Mouse (Mus musculus) limb, embryonic 14.5 days (tissue): Measurements from ENCODE around the gene Ulk4. TPM values are rescaled to one million over a fixed set of nuclear protein-coding genes. Genes with fewer than 3 reads are reported as not detected.

Experiments
- ATAC-seq: fragments of 200-750 bp; cut with Nextera tagmentation; 2 replicates; pipeline ENCODE4 v1.8.0; 2017; ENCODE audit warnings: low read depth, moderate number of reproducible peaks, moderate TSS enrichment; ENCODE audit not compliant: low FRiP score
- DNase-seq: peaks from one replicate; pipeline ENCODE4 v3.0.0-alpha.2; 2015; ENCODE audit warnings: low spot score
- H3K27ac ChIP-seq: fragments of 300-500 bp; sonication (generic); replicated peaks from 2 replicates; pipeline ENCODE4 v1.5.1; 2014; ENCODE audit warnings: low read depth, mild to moderate bottlenecking, low read length, moderate library complexity, mixed read lengths
- H3K27me3 ChIP-seq: fragments of 300-500 bp; sonication (generic); 2 replicates; pipeline ENCODE4 v1.6.1; 2014; ENCODE audit warnings: low read length, mixed read lengths; ENCODE audit not compliant: control insufficient read depth, insufficient read depth
- H3K36me3 ChIP-seq: fragments of 300-500 bp; sonication (generic); 2 replicates; pipeline ENCODE4 v1.6.1; 2014; ENCODE audit warnings: mild to moderate bottlenecking, low read length, moderate library complexity, mixed read lengths; ENCODE audit not compliant: control insufficient read depth, insufficient read depth
- H3K4me1 ChIP-seq: fragments of 300-500 bp; sonication (generic); 2 replicates; pipeline ENCODE4 v1.6.1; 2014; ENCODE audit warnings: antibody characterized with exemption, low read length, mixed read lengths; ENCODE audit not compliant: control insufficient read depth, insufficient read depth
- H3K4me2 ChIP-seq: fragments of 300-500 bp; sonication (generic); replicated peaks from 2 replicates; pipeline ENCODE4 v1.6.1; 2014; ENCODE audit warnings: low read depth, mild to moderate bottlenecking, low read length, moderate library complexity; ENCODE audit not compliant: severe bottlenecking
- H3K4me3 ChIP-seq: fragments of 300-500 bp; sonication (generic); replicated peaks from 2 replicates; pipeline ENCODE4 v1.5.1; 2014; ENCODE audit warnings: low read length
- H3K9ac ChIP-seq: fragments of 300-500 bp; sonication (generic); 2 replicates; pipeline ENCODE4 v1.6.1; 2014; ENCODE audit warnings: mild to moderate bottlenecking, low read depth, low read length, moderate library complexity; ENCODE audit not compliant: severe bottlenecking
- H3K9me3 ChIP-seq: fragments of 300-500 bp; sonication (generic); 2 replicates; pipeline ENCODE4 v1.6.1; 2016; ENCODE audit warnings: low read length; ENCODE audit not compliant: control insufficient read depth
- POLR2A ChIP-seq: fragments of 200-500 bp; IDR thresholded peaks from 2 replicates; pipeline ENCODE4 v1.8.0; 2012; ENCODE audit warnings: inconsistent platforms, mild to moderate bottlenecking, moderate library complexity, borderline replicate concordance; ENCODE audit not compliant: insufficient read depth, insufficient read length; ENCODE audit errors: extremely low read depth
- WGBS: fragments of 180-500 bp; shearing (Covaris S2); extraction: QIAGEN DNeasy Blood & Tissue Kit; methylation state at CpG from one replicate; pipeline ENCODE4 v1.1.7; 2014; 5-methylcytosine and 5-hydroxymethylcytosine counted together
- polyA plus RNA-seq, 2 experiments: library from polyadenylated mRNA; depleted of rRNA in 1 of 2; stranded (reverse) in 1 of 2; unstranded in 1 of 2; fragments of >200 nt; fragmentation: Nextera tagmentation in 1 of 2; extraction: Ambion mirVana in 1 of 2; gene quantifications; 2 replicates each; pipeline versions ENCODE4 v1.2.1 to v1.2.3; 2012 to 2014

The Ulk4 gene
- polyA plus RNA-seq, 2 experiments, result 6.4 to 123 TPM

GRCm38 (mm10) chr9:121148602-121149001 lies 128.4 kb downstream of the Ulk4 start:
- Histone ChIP-seq H3K36me3 (no peaks in the 10 kb centered on the region), H3K27me3 (no peaks in the 10 kb centered on the region), H3K4me3 (no peak overlapping the region), H3K4me1 (no peaks in the 10 kb centered on the region), H3K9ac (no peak overlapping the region), H3K27ac (no peak overlapping the region), H3K9me3 (no peaks in the 10 kb centered on the region), H3K4me2 (no peak overlapping the region)
- DNase-seq (no peak), ATAC-seq (no peak)
- WGBS, result 31% methylated on average over 3 of the region's 3 CpGs
- TF ChIP-seq POLR2A, result no peak

GRCm38 (mm10) chr9:121143208-121143607 lies 133.8 kb downstream of the Ulk4 start:
- no peak for TF ChIP-seq POLR2A
- 84% methylated on average over 6 of the region's 6 CpGs for WGBS
- Histone ChIP-seq H3K27ac (no peak overlapping the region), H3K9ac (no peak overlapping the region), H3K9me3 (no peaks in the 10 kb centered on the region), H3K4me2 (no peak overlapping the region), H3K27me3 (no peaks in the 10 kb centered on the region), H3K36me3 (no peaks in the 10 kb centered on the region), H3K4me1 (no peaks in the 10 kb centered on the region), H3K4me3 (no peak overlapping the region)
- DNase-seq (no peak), ATAC-seq (no peak)

GRCm38 (mm10) chr9:121132549-121132948 lies 144.4 kb downstream of the Ulk4 start:
- Histone ChIP-seq H3K4me3 (no peak overlapping the region), H3K9me3 (no peaks in the 10 kb centered on the region), H3K4me2 (no peak overlapping the region), H3K36me3 (no peaks in the 10 kb centered on the region), H3K9ac (no peak overlapping the region), H3K27ac (no peak overlapping the region), H3K27me3 (no peaks in the 10 kb centered on the region), H3K4me1 (no peaks in the 10 kb centered on the region)
- WGBS, result 77% methylated on average over 6 of the region's 6 CpGs
- ATAC-seq (no peak), DNase-seq (no peak)
- TF ChIP-seq POLR2A, result no peak

GRCm38 (mm10) chr9:121129533-121129932 lies 147.5 kb downstream of the Ulk4 start:
- ATAC-seq (no peak), DNase-seq (no peak)
- no peaks in the 10 kb centered on the region for H3K4me1 ChIP-seq
- 64% methylated on average over 2 of the region's 2 CpGs for WGBS
- H3K4me2 ChIP-seq, result no peak overlapping the region
- H3K9me3 ChIP-seq, result no peaks in the 10 kb centered on the region
- no peaks in the 10 kb centered on the region for H3K36me3 ChIP-seq
- H3K9ac ChIP-seq, result no peak overlapping the region
- H3K27ac ChIP-seq, result no peak overlapping the region
- H3K4me3 ChIP-seq, result no peak overlapping the region
- TF ChIP-seq POLR2A, result no peak
- no peaks in the 10 kb centered on the region for H3K27me3 ChIP-seq

- Histone ChIP-seq H3K27me3 (no peaks in the 10 kb centered on the region), H3K4me1 (no peaks in the 10 kb centered on the region), H3K4me3 (no peak overlapping the region), H3K9ac (no peak overlapping the region), H3K4me2 (no peak overlapping the region), H3K9me3 (no peaks in the 10 kb centered on the region; the same call in 1 of the 2 replicates), H3K27ac (no peak overlapping the region), H3K36me3 (no peaks in the 10 kb centered on the region)
- ATAC-seq (no peak), DNase-seq (no peak)
- no peak for TF ChIP-seq POLR2A
- 86% methylated on average over 8 of the region's 8 CpGs for WGBS
Observed at GRCm38 (mm10) chr9:121128934-121129333, 148.1 kb downstream of the Ulk4 start.

- ATAC-seq (no peak), DNase-seq (no peak)
- Histone ChIP-seq H3K36me3 (no peaks in the 10 kb centered on the region), H3K9me3 (no peaks in the 10 kb centered on the region; the same call in 1 of the 2 replicates), H3K4me3 (no peak overlapping the region), H3K4me1 (peaks cover 5% of the 10 kb centered on the region; the same call in 1 of the 2 replicates), H3K9ac (no peak overlapping the region), H3K27ac (no peak overlapping the region), H3K4me2 (no peak overlapping the region), H3K27me3 (no peaks in the 10 kb centered on the region)
- 46% methylated on average over 2 of the region's 2 CpGs for WGBS
- no peak for TF ChIP-seq POLR2A
Observed at GRCm38 (mm10) chr9:121127025-121127424, 150.0 kb downstream of the Ulk4 start.
